Mouse (Mus musculus): ENCODE data around the gene Dnah2. TPM values are rescaled to one million over a fixed set of nuclear protein-coding genes. Genes with fewer than 3 reads are reported as not detected.

The Dnah2 gene
- total and polyA plus RNA-seq, 3 experiments: 0.04 to 0.07 TPM; not detected in 1

DNA sequence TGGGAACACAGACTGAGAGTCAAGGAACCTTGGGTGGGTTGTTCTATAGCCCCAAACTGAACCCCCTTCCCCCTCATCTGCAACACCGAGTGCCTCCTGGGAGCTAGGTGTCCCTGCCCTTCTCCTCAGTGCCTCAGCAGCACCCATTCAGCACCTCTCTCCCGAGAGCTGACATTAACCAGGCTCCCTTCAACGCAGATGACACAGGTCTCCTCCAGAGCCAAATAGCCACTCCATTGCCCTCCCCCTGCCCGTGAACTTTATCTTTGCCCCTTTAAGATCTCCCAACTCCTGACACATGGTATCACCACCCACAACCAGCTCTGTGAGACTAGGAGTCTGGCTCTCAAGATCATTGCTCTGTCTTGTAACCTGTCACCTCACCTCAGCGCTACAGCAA, 10.3 kb upstream of the Dnah2 start:
- Histone ChIP-seq H3K4me3 (ENCODE audit: control insufficient read depth in 1 of 2, insufficient read depth in 1 of 2, low read depth in 2 of 2, low read length in 2 of 2) (no peak overlapping the region), H3K36me3 (ENCODE audit: control insufficient read depth in 1 of 2, insufficient read depth in 2 of 2, low read length in 2 of 2) (peaks cover 0 to 4% of the 10 kb centered on the region in 2 experiments; a peak in 2 of 4 replicates), H3K27me3 (ENCODE audit: control insufficient read depth in 1 of 2, insufficient read depth in 2 of 2, low read length in 2 of 2) (no peaks in the 10 kb centered on the region), H3K79me2 (ENCODE audit: control insufficient read depth, insufficient read depth, low read length, poor library complexity) (no peaks in the 10 kb centered on the region), H3K9ac (ENCODE audit: control insufficient read depth, low read depth, low read length, poor library complexity, severe bottlenecking) (no peak overlapping the region), H3K4me1 (ENCODE audit: control insufficient read depth in 1 of 2, insufficient read depth in 2 of 2, low read length in 2 of 2) (no peaks in the 10 kb centered on the region), H3K9me3 (replicated peaks; ENCODE audit: insufficient read depth, low read length) (no peaks in the 10 kb centered on the region), H3K27ac (ENCODE audit: control insufficient read depth, low read depth, low read length) (no peak overlapping the region)
- DNase-seq (ENCODE audit: low read depth, low spot score): no peak
- TF ChIP-seq MEF2A (IDR thresholded peaks at IDR 0.05; ENCODE audit: extremely low read depth, insufficient replicate concordance, low read depth, low read length, poor library complexity, severe bottlenecking) (no peak), MYB (IDR thresholded peaks at IDR 0.05; ENCODE audit: low read depth, low read length) (no peak), MXI1 (IDR thresholded peaks at IDR 0.05; ENCODE audit: low read depth, low read length) (no peak), EP300 (IDR thresholded peaks at IDR 0.05; ENCODE audit: low read depth in 1 of 2, low read length in 2 of 2) (no peak), HCFC1 (IDR thresholded peaks at IDR 0.05; ENCODE audit: low read depth, low read length) (no peak), TBP (IDR thresholded peaks at IDR 0.05; ENCODE audit: low read depth, low read length) (no peak)

DNA sequence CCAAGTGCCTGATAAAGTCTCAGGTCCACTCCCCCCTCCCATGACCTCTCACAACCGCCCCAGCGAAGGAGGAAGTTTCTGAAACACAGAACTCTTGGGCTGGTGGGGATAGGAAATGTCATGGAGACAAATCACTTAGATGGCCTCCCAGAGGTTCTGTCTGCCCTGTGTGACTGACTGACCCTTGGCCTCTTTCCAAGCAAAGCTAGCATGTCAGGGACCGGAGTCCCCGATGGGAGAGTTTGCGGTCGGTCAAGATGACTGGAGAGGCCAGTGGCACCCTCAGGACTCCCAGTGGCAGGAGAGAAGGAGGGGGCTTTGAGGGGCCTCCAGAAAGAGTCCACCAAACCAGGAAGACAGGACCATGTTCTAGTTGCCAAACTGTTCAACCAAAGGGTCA, 9.8 kb upstream of the Dnah2 start:
- H3K27me3 ChIP-seq (ENCODE audit: control insufficient read depth in 1 of 2, insufficient read depth in 2 of 2, low read length in 2 of 2): no peaks in the 10 kb centered on the region
- H3K36me3 ChIP-seq (ENCODE audit: control insufficient read depth in 1 of 2, insufficient read depth in 2 of 2, low read length in 2 of 2): peaks cover 0 to 4% of the 10 kb centered on the region in 2 experiments; a peak in 2 of 4 replicates
- DNase-seq (ENCODE audit: low read depth, low spot score): no peak
- H3K4me3 ChIP-seq (ENCODE audit: control insufficient read depth in 1 of 2, insufficient read depth in 1 of 2, low read depth in 2 of 2, low read length in 2 of 2): no peak overlapping the region
- no peaks in the 10 kb centered on the region for H3K79me2 ChIP-seq (ENCODE audit: control insufficient read depth, insufficient read depth, low read length, poor library complexity)
- H3K9me3 ChIP-seq (replicated peaks; ENCODE audit: insufficient read depth, low read length): no peaks in the 10 kb centered on the region
- no peak overlapping the region for H3K27ac ChIP-seq (ENCODE audit: control insufficient read depth, low read depth, low read length)
- H3K9ac ChIP-seq (ENCODE audit: control insufficient read depth, low read depth, low read length, poor library complexity, severe bottlenecking): no peak overlapping the region
- TF ChIP-seq MAZ (IDR thresholded peaks at IDR 0.05; ENCODE audit: low read depth, low read length) (no peak), CHD1 (IDR thresholded peaks at IDR 0.05; ENCODE audit: low read depth, low read length) (no peak), NELFE (IDR thresholded peaks at IDR 0.05; ENCODE audit: low read depth, low read length) (no peak), POLR2A (IDR thresholded peaks at IDR 0.05; ENCODE audit: control insufficient read depth in 1 of 2, insufficient read depth in 1 of 2, low read depth in 1 of 2, low read length in 2 of 2, poor library complexity in 1 of 2) (no peak), ZNF384 (IDR thresholded peaks at IDR 0.05; ENCODE audit: low read depth, low read length) (no peak), USF2 (IDR thresholded peaks at IDR 0.05; ENCODE audit: borderline replicate concordance in 1 of 2, insufficient read depth in 1 of 2, low read depth in 1 of 2, low read length in 2 of 2) (no peak), MEF2A (IDR thresholded peaks at IDR 0.05; ENCODE audit: extremely low read depth, insufficient replicate concordance, low read depth, low read length, poor library complexity, severe bottlenecking) (no peak), RCOR1 (IDR thresholded peaks at IDR 0.05; ENCODE audit: low read depth, low read length) (no peak), CTCF (IDR thresholded peaks at IDR 0.05 in 2 of 3, conservative IDR thresholded peaks at IDR 0.05 in 1 of 3; ENCODE audit: control insufficient read depth in 1 of 3, insufficient read depth in 1 of 3, low read depth in 2 of 3, low read length in 3 of 3, poor library complexity in 1 of 3, severe bottlenecking in 1 of 3) (no peak), MYC (IDR thresholded peaks at IDR 0.05; ENCODE audit: low read depth, low read length) (no peak), KAT2A (conservative IDR thresholded peaks at IDR 0.05; ENCODE audit: low read depth, low read length) (no peak), ZKSCAN1 (IDR thresholded peaks at IDR 0.05; ENCODE audit: low read depth, low read length) (no peak), USF1 (IDR thresholded peaks at IDR 0.05; ENCODE audit: low read depth, low read length) (no peak), EP300 (IDR thresholded peaks at IDR 0.05; ENCODE audit: low read depth in 1 of 2, low read length in 2 of 2) (no peak), POLR2AphosphoS5 (IDR thresholded peaks at IDR 0.05; ENCODE audit: borderline replicate concordance, low read depth, low read length) (no peak), RAD21 (IDR thresholded peaks at IDR 0.05; ENCODE audit: low read depth, low read length) (no peak), JUND (IDR thresholded peaks at IDR 0.05; ENCODE audit: low read depth, low read length) (no peak)
- no peaks in the 10 kb centered on the region for H3K4me1 ChIP-seq (ENCODE audit: control insufficient read depth in 1 of 2, insufficient read depth in 2 of 2, low read length in 2 of 2)

Data from MEL (cell line).